Mouse (Mus musculus): Measurements from ENCODE around the gene Tmem19.
"Not testable (repeated sequence)": the region's sequence is repeated elsewhere in the genome, so short reads cannot be mapped to it uniquely, and the experiment has no call there.

Gene Tmem19

DNA sequence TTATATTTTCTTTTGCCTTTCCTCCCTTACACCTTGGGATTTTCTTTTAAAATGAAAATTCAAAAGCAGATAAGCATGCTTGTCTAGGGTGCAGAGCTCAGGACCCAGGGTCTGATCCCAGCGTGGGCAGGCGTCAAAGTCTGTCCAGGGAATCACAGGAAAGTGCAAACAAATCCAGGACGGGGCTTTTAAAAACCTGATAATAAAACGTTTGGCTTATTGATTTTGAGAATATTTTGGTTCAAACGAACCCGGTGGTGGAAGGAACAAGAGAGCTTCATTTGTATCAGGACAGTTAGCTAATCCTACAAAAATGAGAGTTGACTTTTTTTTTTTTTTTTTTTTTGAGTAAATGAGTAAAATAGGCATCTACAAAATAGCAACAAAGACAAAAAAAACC lies 14.2 kb downstream of the Tmem19 start:
- DNase-seq: no peak

- no peak for DNase-seq
Measured at GRCm38 (mm10) chr10:115346444-115346843, 15.9 kb downstream of the Tmem19 start.

DNA sequence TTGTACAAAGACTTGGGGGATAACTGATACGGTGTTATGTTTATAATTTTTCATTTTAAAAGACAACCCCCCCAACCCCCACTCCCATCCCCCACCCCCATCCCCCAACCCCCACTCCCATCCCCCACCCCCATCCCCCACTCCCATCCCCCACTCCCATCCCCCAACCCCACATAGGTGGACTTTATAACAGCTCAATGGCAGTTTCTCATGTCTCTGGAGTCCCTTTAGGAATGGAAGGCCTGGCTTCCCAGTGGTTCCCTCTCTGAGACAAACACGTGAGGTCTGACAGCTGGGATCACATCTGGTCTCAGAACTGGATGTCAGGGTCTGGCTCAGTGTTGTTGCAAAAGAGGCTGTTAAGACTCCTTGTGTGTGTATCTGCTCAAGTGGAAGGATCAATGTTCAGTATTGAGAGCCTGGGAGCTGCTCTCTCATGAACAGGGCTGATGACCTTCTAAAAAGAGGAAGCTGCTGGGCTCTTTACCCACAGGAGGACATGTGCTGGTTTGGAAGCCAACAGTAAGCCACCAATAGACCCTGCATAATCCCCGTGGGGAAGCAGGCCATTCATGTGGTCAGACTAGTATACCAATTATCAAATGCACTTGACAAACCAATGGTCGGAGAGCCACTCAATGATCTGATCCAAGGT lies 19.4 kb downstream of the Tmem19 start:
- no peak for DNase-seq

- no peak for DNase-seq
Measured at GRCm38 (mm10) chr10:115339820-115340328, 22.4 kb downstream of the Tmem19 start.

DNA sequence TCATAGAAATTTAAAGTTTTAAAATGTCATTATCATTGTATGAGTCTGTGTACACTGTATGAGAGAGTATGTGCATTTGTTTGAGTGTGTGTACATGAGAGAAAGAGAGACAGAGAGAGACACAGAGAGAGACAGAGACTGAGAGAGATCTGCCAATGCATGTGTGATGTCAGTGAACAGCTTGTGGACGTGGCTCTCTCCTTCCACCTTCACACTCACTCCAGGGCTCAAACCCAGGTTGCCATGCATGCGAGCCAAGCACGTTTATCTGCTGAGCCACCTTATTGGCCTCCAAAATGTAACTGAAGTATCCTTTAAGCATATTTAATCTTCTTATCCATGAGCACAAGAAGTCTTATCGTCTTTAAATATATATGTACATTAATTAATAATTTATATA lies 25.4 kb downstream of the Tmem19 start:
- DNase-seq: no peak

DNA sequence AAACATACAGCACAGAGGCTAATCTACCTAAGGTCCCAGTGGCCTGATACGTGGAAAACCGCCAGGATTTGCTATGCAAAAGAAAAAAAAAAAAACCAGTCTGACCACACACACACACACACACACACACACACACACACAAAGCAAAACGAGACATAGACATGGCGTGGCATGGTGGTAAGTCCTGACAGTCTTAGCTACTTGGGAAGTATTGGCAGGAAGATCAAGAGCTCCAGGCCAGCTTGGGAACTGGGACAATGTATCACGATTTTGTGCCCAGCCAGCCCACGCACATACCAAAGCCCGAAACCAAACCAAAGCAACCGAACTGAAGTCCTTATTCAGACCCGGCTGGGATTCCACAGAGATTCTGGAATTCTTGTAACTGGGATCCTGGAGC lies 28.8 kb downstream of the Tmem19 start:
- DNase-seq: peak in 1 of 2 experiments; percentile 34

- DNase-seq: no peak
Measured at GRCm38 (mm10) chr10:115332997-115333396, 29.3 kb downstream of the Tmem19 start.

DNA sequence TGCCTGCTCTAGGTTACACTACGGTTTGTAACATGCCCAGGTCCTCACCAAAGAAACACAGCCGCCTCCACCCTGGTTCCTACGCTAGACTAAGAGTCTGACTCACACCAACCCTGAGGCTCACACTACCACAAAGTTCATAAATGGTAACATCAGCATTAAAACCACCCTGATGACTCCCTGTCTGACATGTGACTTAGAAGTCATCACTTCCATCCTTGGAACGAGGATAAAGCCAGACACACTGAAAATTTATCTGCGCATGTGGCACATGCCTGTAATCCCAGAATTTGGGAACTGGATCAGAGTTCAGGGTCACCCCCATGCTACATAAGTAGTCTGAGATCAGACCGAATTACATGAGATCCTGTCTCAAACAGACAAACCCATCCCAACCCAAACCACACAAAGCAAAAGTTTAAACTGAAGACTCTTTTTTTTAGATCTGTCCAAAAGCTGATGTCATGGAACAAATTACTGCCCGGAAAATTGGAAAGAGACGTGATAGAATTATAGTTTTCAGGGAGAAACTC lies 29.8 kb downstream of the Tmem19 start:
- DNase-seq: no peak

DNA sequence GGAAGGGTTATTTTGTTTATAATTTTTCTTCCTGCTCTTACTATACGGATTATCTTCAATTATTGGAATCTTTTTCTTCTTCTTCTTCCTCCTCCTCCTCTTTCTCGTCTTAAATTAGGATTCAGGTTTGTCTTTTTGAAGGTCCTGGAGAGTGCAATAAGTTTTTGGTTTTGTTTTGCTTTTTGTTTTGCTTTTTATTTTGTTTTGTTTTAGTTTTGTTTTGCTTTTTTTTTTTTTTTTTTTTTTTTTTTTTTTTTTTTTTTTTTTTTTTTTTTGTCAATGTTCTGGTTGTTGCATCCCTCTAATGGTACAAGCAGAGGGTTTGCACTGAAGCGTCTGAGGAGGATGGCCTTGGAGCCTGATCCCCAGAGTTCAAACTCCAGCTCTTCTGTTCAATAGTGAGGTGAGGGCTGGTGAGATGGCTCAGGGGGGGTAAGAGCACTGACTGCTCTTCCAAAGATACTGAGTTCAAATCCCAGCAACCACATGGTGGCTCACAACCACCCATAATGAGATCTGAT lies 33.2 kb downstream of the Tmem19 start:
- no peak for DNase-seq

DNA sequence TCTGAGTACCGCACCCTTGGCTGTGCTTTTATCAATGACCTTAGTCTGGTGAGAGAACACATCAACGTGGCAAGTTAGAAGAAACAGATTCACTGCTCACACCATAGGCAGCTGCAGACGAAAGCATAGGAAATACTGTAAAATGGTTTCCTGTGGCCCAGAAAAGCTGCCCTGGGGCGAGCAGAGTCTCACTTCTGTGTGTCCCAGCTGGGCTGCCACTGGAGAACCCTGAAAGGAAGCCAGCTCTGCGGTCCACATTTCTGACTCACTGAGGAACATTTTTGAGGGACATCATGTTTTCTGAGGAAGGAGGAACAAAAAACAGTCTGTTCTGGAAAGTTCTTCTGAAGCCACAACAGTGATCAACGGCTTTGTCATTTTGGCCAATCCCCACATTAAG lies 33.8 kb downstream of the Tmem19 start:
- no peak for DNase-seq

GRCm38 (mm10) chr10:115323295-115323694 lies 39.0 kb downstream of the Tmem19 start:
- peak; percentile 67 to 80 for DNase-seq

GRCm38 (mm10) chr10:115321317-115322035 lies 40.8 kb downstream of the Tmem19 start:
- no peak for DNase-seq

DNA sequence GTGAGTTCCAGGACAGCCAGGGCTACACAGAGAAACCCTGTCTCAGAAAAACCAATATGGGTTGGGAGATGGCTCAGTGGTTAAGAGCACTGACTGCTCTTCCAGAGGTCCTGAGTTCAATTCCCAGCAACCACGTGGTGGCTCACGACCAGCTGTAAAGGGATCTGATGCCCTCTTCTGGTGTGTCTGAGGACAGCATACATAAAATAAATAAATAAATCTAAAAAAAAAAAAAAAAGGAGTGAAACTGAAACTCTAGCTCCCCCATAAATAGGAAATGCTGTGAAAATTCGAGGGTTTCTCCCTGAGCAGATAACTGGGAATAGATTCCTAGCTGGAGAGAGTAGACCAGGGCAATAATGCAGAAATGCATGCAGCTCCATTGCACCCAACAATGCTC lies 43.9 kb downstream of the Tmem19 start:
- DNase-seq: not testable (repeated sequence)

- no peak for DNase-seq
Measured at GRCm38 (mm10) chr10:115316313-115316712, 46.0 kb downstream of the Tmem19 start.

DNA sequence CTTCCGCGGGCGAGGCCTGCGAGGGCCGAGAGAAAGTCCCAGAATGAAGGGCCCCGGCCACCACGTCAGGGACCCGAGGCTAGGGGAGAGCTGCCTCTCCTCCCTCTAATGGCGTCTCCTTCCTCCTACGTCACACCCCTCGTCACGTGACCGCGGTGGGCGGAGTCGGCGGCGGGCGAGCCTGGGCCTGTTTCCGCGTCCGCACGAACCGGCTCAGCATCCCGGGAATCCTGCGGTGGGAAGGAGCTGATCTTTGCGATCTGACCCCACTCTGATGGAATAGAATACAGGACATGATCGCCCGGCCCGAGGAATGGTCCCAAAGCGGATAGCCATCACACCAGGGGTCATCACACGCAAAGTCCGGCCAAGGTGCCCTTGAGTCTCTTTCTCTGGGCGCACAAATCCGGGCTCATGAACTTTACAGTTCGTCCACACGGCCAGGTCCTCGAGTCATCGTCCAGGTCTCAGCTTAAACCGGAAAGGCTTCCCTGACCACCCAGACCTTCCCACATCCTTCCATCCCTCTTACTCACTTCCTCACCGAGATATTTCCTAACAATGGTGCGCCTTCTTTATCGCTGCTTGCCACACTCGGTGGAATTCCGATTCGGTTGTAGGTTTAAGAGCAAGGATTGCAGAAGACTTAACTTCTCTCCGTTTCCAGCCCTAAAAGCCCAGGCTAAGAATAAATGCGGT lies 46.7 kb downstream of the Tmem19 start, which contains the start of gene Rab21:
Gene Rab21, minus strand, starts transcription at position 122 of the 699 bp plus-strand sequence.
- DNase-seq: peak; percentile 96 to 99

GRCm38 (mm10) chr10:115314582-115315452 lies 47.5 kb downstream of the Tmem19 start:
- DNase-seq: peak; percentile 57 to 62

- DNase-seq: no peak
Measured at GRCm38 (mm10) chr10:115314287-115314581, 48.1 kb downstream of the Tmem19 start.

DNA sequence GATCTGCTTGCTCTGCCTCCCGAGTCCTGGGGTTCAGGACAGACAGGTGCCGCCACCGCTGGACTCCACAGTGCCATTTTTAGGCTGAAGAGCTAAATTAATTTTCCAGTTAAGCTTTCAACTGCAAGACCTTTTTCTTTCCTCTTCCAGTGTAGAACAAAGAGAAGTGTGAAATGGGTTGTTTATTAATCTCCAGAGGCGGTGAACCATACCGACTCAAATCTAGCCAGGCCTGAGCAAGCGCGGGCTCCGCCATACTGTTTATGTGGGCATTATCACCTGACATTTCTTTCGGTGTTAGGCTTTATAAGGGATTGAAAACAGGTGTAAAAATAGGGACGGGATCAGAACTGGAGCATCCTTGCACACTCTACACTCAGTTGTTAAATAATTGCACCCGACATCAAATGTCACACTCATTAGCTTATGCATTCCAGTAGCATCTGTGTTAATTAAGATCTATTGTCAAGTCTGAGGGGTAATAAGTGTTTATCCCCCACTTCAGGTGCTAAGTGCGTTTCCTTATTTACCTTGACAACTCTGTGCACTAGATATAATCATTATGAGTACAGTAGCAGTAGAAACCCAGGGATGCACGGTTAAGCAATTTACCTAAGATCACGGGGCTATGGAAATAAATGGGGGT lies 48.5 kb downstream of the Tmem19 start:
- no peak for DNase-seq

DNA sequence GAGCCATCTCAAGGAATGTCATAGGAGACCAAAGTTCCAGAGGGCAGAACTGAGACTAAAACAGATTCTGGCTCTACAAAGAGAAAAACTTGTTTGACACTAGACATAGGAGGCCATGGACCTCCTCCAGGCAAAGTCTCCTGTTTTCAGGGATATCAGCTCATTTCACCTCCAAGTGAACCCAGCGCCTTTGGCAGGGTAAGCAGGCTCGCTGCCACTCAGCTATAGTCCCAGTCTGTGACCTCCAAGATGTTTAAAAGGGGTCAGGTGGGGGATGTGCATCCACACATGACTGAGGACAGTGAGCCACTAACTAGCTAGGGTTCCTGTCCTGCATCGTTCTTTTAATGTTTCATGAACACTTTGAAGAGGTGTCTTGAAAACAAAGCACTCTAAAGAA lies 49.6 kb downstream of the Tmem19 start:
- peak in 1 of 2 experiments; percentile 14 for DNase-seq

- DNase-seq: no peak
Measured at GRCm38 (mm10) chr10:115312194-115312593, 50.1 kb downstream of the Tmem19 start.

- DNase-seq: no peak
Measured at GRCm38 (mm10) chr10:115311263-115311965, 50.9 kb downstream of the Tmem19 start.

All from lung, postnatal 4 days (tissue).